Mouse (Mus musculus): ENCODE measurements around the gene Psmc3. TPM values are rescaled to one million over a fixed set of nuclear protein-coding genes. Genes with fewer than 3 reads are reported as not detected.

Gene Psmc3
- polyA plus RNA-seq, 1 experiment, result 79.4 TPM

DNA sequence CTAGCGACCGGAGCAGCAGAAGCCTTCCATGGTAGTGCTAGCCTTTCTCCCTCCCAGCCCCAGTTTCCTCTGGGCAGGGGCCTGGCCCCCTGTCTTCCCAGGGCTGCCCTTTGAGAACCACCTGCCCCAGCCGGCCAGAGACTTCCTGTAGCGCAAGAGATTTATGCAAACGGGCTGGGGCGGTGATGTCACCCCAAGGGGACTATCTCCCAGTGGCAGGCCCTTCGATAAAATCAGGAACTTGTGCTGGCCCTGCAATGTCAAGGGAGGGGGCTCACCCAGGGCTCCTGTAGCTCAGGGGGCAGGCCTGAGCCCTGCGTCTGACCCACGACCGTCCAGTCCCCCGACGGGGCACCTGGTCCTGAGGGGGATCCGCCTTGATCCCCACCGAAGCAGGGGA, 42.7 kb downstream of the Psmc3 start:
- 62% methylated on average over 14 of the region's 14 CpGs for WGBS
- H3K4me1 ChIP-seq (ENCODE audit: control insufficient read depth, insufficient read depth, insufficient read length, low read length), result no peaks in the 10 kb centered on the region
- no peaks in the 10 kb centered on the region for H3K27me3 ChIP-seq (ENCODE audit: control insufficient read depth, insufficient read depth, low read length)
- no peaks in the 10 kb centered on the region for H3K36me3 ChIP-seq (ENCODE audit: control insufficient read depth, insufficient read depth, low read length)
- H3K27ac ChIP-seq (ENCODE audit: insufficient read depth, low read depth, low read length), result peak overlapping the region; percentile 67
- H3K4me3 ChIP-seq (ENCODE audit: low read depth, low read length), result peak overlapping the region; percentile 65
- TF ChIP-seq CTCF (IDR thresholded peaks at IDR 0.05; ENCODE audit: extremely low read depth, insufficient read length, insufficient replicate concordance, low read depth, low read length), result no peak
- no peak for TF ChIP-seq POLR2A (IDR thresholded peaks at IDR 0.05; ENCODE audit: low read depth, low read length)

DNA sequence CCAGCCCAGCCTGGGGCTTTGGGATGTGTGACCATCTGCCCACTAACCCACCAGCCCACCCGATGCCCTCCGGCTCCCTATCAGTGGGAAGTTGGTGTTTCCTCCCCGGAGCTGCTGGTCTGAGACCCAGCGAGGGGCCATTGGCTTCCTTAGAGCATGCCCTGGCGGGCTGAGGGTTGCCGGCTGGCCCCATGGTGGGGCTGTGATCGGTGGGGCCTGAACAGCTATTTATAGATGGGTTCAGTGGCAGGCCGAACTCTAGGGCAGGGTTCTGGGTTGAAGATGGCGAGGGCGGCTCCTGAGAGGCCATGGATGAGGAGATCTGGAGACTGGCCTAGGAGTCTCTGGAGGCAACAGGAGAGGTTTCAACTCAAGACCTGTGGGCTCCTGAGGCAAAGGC, 43.2 kb downstream of the Psmc3 start:
- peak overlapping the region; percentile 67 for H3K27ac ChIP-seq (ENCODE audit: insufficient read depth, low read depth, low read length)

DNA sequence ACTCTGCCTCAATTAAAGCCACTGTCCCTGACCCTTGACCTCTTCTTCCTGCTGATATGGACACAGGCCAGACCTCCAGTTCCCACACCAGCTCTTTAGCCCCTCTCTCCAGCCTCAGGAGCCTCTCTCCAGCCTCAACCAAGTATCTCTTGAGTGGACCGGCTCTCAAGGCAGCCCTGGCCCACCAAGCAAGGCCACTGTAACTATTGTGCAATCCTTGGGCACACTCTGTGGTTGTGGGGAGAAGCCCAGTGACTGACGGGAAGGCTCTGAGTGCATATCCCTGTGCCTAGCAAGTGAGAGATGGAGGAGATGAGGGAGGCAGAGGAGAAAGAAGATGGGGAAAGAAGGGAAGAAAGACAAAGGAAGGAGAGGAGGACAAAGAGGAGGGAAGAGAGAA, 44.3 kb downstream of the Psmc3 start:
- whole genome bisulfite sequencing, result 71% methylated on average over 2 of the region's 2 CpGs
- Histone ChIP-seq H3K36me3 (ENCODE audit: control insufficient read depth, insufficient read depth, low read length) (no peaks in the 10 kb centered on the region), H3K27ac (ENCODE audit: insufficient read depth, low read depth, low read length) (0 out of 2 replicates have a peak overlapping the region, but pooled peaks have one; percentile 67), H3K27me3 (ENCODE audit: control insufficient read depth, insufficient read depth, low read length) (no peaks in the 10 kb centered on the region), H3K4me3 (ENCODE audit: low read depth, low read length) (peak overlapping the region; percentile 65), H3K4me1 (ENCODE audit: control insufficient read depth, insufficient read depth, insufficient read length, low read length) (no peaks in the 10 kb centered on the region)
- TF ChIP-seq POLR2A (IDR thresholded peaks at IDR 0.05; ENCODE audit: low read depth, low read length) (no peak), CTCF (IDR thresholded peaks at IDR 0.05; ENCODE audit: extremely low read depth, insufficient read length, insufficient replicate concordance, low read depth, low read length) (no peak)

More for the DNA sequence above, 43.2 kb downstream of the Psmc3 start:
- no peaks in the 10 kb centered on the region for H3K4me1 ChIP-seq (ENCODE audit: control insufficient read depth, insufficient read depth, insufficient read length, low read length)
- H3K27me3 ChIP-seq (ENCODE audit: control insufficient read depth, insufficient read depth, low read length), result no peaks in the 10 kb centered on the region
- WGBS, result 74% methylated on average over 10 of the region's 10 CpGs
- H3K4me3 ChIP-seq (ENCODE audit: low read depth, low read length), result peak overlapping the region; percentile 65
- TF ChIP-seq POLR2A (IDR thresholded peaks at IDR 0.05; ENCODE audit: low read depth, low read length) (no peak), CTCF (IDR thresholded peaks at IDR 0.05; ENCODE audit: extremely low read depth, insufficient read length, insufficient replicate concordance, low read depth, low read length) (no peak)
- H3K36me3 ChIP-seq (ENCODE audit: control insufficient read depth, insufficient read depth, low read length), result no peaks in the 10 kb centered on the region

DNA sequence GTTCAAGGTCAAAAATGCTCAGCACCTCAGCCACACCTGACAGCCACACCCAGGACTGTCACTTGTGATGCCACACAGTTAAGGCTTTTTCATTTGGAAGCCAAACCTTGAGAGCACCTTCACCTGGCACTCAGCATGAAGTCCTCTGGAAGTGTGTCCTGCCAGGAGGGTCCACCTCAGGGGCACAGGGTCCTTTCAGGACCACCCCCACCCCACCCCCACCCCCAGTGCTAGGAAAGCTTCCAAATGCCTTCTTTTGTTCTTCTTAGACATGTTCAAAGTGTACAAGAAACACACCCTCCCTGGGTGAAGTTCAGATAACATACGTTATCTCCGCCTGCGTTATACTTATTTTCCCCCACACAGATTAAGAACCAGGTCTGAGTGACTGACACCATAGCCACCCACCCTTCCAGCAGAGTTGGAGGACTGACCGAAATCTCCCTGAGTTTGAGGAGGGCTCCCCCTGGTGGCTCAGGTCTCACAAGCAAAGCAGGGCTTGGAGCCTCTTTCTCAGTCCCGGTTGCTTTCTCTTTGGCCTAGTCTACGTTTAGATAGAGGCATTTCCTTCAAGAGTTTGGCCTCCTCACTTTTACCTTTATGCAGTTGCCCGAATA, 47.4 kb downstream of the Psmc3 start:
- TF ChIP-seq CTCF (IDR thresholded peaks at IDR 0.05; ENCODE audit: extremely low read depth, insufficient read length, insufficient replicate concordance, low read depth, low read length) (peak; percentile 95), POLR2A (IDR thresholded peaks at IDR 0.05; ENCODE audit: low read depth, low read length) (no peak)
- no peaks in the 10 kb centered on the region for H3K4me1 ChIP-seq (ENCODE audit: control insufficient read depth, insufficient read depth, insufficient read length, low read length)
- no peaks in the 10 kb centered on the region for H3K27me3 ChIP-seq (ENCODE audit: control insufficient read depth, insufficient read depth, low read length)
- WGBS, result 2% methylated on average over 7 of the region's 7 CpGs
- H3K36me3 ChIP-seq (ENCODE audit: control insufficient read depth, insufficient read depth, low read length), result no peaks in the 10 kb centered on the region
- no peak overlapping the region for H3K27ac ChIP-seq (ENCODE audit: insufficient read depth, low read depth, low read length)
- H3K4me3 ChIP-seq (ENCODE audit: low read depth, low read length), result no peak overlapping the region

DNA sequence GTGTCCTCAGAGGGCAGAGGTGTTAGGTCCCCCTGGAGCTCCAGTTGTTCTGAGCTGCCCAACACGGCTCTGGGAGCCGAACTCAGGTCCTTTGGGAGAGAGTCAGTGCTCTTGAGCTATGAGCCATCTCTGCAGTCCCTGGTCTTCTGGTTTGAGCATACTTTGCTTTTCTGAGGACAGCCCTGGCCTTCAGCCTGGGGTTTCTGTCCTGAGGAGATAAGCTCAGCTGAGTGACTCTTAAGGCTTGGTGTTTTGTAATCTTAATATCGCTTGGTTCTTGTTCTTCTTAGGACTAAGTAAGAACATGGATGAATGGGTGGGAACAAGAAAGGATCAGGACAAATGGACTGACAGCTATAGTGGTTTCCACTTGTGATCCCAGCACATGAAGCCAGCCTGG, 54.3 kb downstream of the Psmc3 start:
- no peaks in the 10 kb centered on the region for H3K36me3 ChIP-seq (ENCODE audit: control insufficient read depth, insufficient read depth, low read length)
- no peak overlapping the region for H3K27ac ChIP-seq (ENCODE audit: insufficient read depth, low read depth, low read length)
- no peaks in the 10 kb centered on the region for H3K27me3 ChIP-seq (ENCODE audit: control insufficient read depth, insufficient read depth, low read length)
- TF ChIP-seq CTCF (IDR thresholded peaks at IDR 0.05; ENCODE audit: extremely low read depth, insufficient read length, insufficient replicate concordance, low read depth, low read length) (no peak), POLR2A (IDR thresholded peaks at IDR 0.05; ENCODE audit: low read depth, low read length) (no peak)
- no peak overlapping the region for H3K4me3 ChIP-seq (ENCODE audit: low read depth, low read length)
- no peaks in the 10 kb centered on the region for H3K4me1 ChIP-seq (ENCODE audit: control insufficient read depth, insufficient read depth, insufficient read length, low read length)
- WGBS, result 81% methylated on average over 3 of the region's 3 CpGs

DNA sequence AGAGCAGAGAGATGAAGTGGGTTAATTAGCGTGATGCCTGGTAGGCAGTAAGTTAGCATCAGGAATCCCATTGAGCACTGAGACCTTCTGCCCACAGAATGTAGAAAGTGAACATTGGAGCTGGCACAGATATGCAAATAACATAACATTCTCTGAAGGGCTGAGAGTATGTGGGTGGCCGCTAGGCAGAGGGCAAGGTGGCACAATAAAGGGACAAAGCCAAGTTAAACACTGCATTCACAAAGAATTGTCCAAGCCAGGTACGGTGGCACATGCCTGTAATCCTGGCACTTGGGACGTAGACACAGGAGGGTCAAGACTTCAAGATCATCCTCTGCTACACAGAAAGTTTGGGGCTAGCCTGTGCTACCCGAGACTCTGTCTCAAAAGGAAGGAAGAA, 55.4 kb downstream of the Psmc3 start:
- no peaks in the 10 kb centered on the region for H3K27me3 ChIP-seq (ENCODE audit: control insufficient read depth, insufficient read depth, low read length)
- WGBS, result 71% methylated on average over 5 of the region's 5 CpGs
- no peak overlapping the region for H3K4me3 ChIP-seq (ENCODE audit: low read depth, low read length)
- no peak overlapping the region for H3K27ac ChIP-seq (ENCODE audit: insufficient read depth, low read depth, low read length)
- H3K4me1 ChIP-seq (ENCODE audit: control insufficient read depth, insufficient read depth, insufficient read length, low read length), result no peaks in the 10 kb centered on the region
- no peaks in the 10 kb centered on the region for H3K36me3 ChIP-seq (ENCODE audit: control insufficient read depth, insufficient read depth, low read length)
- TF ChIP-seq POLR2A (IDR thresholded peaks at IDR 0.05; ENCODE audit: low read depth, low read length), result no peak
- TF ChIP-seq CTCF (IDR thresholded peaks at IDR 0.05; ENCODE audit: extremely low read depth, insufficient read length, insufficient replicate concordance, low read depth, low read length), result no peak

DNA sequence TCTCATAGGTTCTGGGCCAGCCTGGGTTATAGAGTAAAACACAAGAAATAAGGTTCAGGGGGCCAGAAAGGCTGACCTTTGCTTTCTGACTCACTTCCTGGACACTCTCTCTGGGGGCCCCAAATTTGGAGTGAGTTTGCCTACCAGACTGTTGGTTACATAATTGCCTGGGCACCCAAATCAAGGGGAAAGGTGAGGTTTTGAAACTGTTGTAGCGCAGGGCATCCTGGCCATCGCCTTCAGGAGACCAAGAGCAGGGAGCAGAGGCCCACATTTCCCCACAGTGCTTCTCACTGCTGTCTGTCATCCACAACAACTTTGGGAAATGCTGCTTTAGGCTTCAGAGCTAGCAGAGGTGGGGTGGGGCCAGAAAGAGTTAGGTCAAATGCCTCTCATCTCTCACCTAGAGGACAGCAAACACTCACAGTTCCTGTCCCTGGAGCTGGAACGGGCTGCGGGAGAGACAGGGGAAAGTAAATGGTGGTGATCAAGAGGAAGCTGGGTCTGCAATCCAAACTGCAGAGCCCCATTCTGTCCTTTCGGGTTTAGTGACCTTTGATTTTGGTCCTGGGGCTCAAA, 56.1 kb downstream of the Psmc3 start:
- TF ChIP-seq CTCF (IDR thresholded peaks at IDR 0.05; ENCODE audit: extremely low read depth, insufficient read length, insufficient replicate concordance, low read depth, low read length) (no peak), POLR2A (IDR thresholded peaks at IDR 0.05; ENCODE audit: low read depth, low read length) (no peak)
- H3K4me1 ChIP-seq (ENCODE audit: control insufficient read depth, insufficient read depth, insufficient read length, low read length), result no peaks in the 10 kb centered on the region
- H3K36me3 ChIP-seq (ENCODE audit: control insufficient read depth, insufficient read depth, low read length), result no peaks in the 10 kb centered on the region
- WGBS, result 74% methylated on average over 5 of the region's 5 CpGs
- H3K27ac ChIP-seq (ENCODE audit: insufficient read depth, low read depth, low read length), result no peak overlapping the region
- H3K4me3 ChIP-seq (ENCODE audit: low read depth, low read length), result no peak overlapping the region
- no peaks in the 10 kb centered on the region for H3K27me3 ChIP-seq (ENCODE audit: control insufficient read depth, insufficient read depth, low read length)
